Mouse (Mus musculus) telencephalon, adult 2 months (tissue): ENCODE results near the gene Mad1l1.
A peak's percentile ranks its signal among the peaks of the same experiment; 100 is the strongest.

ENCODE experiments used
- DNase-seq: peaks from one replicate; pipeline ENCODE4 v3.0.0-alpha.2; 2011; ENCODE audit warnings: low read depth, low spot score

Gene Mad1l1

DNA sequence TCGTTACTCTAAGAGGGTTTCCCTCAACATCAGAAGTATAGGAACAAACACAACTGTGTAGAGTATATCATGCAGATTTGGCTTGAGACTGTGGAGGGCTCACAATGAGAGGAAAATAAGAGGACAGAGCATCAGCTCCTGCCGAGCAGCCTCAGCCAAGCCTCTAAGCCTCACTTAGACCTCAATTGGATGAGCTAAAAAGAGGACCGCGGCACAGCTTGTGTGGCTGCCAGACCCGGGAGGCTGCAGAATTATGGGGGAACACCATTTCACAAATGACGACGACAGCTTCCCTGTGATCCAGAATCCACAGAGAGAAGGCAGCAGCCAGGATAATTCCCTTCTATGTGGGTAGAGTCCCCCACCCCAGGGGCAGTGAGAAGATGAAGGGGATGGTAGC lies 138.0 kb downstream of the Mad1l1 start:
- DNase-seq, result no peak

DNA sequence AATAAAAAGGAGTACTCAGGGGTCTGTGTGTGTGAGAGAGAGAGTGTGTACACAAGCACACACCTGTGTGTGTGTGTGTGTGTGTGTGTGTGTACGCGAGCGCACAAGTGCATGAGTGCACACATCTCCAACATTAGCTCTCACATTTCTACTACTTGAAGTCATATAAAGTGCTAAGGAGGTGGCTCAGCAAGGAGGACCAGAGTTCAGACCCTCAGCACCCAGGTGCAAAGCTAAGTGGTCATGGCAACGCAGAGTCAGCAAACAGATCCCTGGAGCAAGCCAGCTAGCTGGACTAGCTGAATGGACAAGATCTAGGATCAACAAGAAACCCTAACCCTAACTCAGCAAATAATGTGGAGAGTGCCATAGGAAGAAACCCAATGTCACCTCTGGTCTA lies 139.0 kb downstream of the Mad1l1 start:
- DNase-seq, result no peak

DNA sequence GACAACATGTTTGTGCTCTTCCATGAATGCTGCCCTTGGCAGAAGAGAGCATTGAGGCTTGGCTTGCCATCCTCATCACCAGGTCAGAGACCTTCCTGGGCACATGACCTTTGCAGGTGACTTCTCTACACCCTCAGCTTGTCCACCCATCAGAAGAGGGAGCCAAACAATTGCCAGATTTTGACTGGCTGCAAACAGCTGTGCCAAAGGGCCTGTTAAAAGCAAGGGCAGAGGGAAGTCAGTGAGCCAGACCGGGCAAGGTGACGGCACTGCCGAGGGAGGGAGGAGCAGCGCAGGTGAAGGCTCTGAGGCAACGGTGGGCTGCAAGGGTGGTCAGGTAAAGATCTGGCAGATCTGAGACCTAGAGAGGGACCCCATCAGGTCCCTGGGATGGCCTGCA lies 141.3 kb downstream of the Mad1l1 start:
- no peak for DNase-seq

DNA sequence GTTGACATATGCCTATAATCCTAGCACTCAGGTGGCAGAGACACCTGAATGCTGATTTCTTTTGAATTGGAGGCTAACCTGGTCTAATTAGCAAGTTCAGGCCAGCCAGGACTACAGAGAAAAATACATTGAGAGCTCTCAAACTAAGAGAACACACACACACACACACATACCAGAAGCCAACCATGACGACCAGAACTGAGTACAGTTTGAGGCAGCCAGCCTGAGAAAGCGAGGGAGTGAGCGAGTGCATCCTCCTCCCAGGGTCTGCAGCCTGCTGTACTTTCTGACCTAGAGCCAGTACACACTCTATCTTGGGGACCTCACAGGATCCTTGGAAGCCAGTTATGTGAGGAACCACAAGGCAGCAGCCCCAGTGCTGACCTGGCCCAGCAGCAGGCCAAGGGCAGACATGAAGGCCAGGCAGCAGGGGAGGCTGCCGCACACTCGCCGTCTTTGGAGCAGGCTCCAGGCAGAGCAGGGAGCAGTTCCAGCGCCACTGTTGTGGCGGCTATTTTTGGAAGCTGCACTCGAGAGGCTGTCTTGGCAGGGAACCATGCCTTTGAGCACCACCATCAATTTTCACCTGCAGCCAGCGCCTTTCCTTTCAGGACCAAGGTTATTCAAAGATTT lies 143.2 kb downstream of the Mad1l1 start:
- no peak for DNase-seq

DNA sequence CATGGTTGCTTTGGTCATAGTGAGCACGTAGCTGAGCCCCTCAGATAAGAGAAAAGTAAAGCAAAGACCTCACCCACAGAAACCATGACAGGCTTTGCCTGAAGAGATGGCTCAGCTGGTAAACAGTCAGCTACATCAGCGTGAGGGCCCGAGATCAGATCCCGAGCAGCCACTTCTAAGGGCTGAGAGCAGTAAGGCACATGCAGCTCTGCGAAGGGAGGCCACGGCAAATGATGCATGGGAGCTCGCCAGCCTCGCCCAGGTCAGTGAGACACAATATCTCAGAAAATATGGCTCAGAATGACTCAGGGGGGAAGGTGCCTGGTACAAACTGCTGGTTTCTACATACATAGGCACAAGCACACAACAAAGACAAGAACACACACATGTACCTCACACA lies 143.8 kb downstream of the Mad1l1 start:
- no peak for DNase-seq

DNA sequence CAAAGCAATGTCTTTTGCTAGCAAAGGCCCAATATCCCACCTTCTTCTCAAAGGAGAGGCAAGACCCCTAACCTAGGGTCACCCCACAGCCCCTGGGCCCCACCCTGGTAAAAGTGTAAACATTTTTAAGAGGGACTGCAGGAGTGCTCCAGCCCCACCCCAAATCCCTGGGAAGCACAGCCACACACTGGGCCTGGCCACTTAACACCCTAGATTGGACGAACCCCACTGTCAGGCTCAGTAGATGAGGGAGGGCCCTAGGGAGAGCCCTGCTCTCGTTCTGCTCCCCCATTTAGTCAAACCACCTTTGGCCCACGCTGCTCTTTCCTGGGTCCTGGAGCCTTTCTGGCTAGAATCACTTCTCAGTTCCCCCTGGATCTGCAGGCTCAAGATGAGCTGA lies 145.0 kb downstream of the Mad1l1 start:
- DNase-seq, result no peak

DNA sequence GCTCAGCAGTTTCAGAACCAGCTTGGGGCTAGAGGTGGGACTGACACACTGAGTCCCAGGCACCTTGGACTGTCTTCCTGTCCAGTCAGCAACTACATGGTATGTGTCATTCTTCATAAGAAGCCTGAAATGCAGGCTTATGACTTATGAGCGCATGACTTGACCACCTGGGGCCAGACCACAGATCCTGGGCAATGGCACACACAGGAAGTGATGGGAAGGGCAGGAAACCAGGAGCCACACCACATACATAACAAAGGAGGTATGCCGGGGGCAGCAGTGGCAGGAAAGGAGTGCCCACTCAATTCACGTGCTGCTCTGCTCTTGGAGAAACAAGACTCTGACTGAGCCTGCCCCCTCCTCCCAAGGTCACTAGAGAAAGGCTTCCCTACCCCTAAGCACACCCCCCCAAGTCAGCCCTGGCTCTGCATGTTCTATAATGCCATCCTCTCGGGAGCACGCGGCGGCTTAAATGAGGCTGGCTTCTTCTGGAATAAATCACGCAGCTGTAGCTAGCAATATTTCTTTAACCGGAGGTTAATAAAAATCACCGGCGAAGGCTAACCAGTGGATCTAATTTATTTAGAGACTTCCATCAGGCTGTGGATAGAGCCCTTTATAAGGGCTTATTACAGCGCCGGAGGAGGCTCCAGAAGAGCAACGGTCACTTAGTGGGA lies 146.4 kb downstream of the Mad1l1 start:
- DNase-seq, result no peak

DNA sequence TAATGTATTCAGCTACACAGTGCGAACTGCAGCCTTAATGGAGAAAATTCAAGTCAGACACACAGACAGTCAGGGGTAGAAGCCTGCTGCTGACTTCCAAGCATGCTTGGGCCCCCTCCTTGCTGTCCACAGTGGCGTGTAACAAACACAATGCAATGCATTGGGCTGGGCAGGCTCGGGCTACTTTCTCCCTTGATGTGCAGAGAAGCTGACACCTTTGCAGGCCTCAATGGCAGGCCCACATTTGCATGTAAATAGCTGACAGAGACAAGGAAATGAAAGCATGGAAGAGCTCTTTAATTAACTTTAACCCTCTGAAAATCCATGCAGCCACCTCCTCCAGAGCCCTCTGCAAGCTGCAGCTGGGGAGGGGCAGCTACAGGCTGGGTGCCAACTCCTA lies 147.3 kb downstream of the Mad1l1 start:
- DNase-seq, result no peak

DNA sequence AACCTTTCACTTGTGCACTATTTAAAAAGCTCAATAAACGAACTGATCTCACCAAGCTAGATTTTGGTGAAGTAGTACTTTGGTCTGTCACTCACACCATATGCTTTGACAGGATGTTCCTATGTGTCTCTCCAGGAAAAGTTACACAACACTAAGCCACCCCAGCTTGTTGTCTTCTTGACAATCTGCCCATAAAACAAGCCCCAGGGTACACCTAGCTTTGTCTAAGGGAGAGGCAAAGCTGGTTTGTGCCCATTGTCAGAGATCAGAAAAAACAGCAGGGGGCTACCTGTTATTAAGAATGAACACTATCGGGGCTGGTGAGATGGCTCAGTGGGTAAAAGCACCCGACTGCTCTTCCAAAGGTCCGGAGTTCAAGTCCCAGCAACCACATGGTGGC lies 148.2 kb downstream of the Mad1l1 start:
- DNase-seq, result no peak

DNA sequence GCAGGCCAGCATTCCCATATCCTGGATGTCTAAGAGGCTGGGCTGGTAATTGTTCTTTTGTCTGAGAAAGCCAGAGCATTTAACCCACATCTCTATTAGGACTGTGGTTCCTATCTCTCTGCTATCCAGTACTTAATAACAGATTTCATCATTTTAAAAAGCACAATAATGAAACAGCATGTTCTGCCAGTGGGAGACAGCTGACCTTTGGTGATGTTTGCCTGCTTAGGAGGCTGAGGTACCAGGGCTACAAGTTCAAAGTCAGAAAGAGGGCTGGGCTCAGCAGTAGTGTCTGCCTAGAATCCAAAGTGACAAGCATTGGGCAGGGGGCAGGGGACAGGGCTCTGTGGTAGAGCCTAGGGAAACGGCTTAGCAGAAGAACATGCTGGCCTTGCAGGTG lies 149.6 kb downstream of the Mad1l1 start:
- no peak for DNase-seq

DNA sequence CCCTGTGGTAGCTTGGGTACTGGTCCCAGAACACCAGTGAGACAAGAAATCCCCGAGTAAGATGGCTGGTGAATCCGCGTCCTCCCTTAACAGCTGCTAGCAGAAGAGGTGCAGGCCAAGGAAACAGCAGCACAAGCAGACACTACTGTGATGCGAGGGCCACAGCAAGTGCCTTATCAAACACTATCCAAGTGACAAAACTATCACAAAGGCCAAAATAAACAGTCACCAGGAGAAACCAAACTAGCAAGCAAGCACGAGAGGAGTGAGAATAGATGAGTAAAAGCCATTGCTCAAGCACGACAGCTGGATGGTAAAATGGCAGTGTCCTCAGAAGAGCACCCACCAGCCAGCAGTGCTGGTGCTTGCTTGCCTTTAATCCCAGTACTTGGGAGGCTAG lies 153.8 kb downstream of the Mad1l1 start:
- DNase-seq, result no peak

DNA sequence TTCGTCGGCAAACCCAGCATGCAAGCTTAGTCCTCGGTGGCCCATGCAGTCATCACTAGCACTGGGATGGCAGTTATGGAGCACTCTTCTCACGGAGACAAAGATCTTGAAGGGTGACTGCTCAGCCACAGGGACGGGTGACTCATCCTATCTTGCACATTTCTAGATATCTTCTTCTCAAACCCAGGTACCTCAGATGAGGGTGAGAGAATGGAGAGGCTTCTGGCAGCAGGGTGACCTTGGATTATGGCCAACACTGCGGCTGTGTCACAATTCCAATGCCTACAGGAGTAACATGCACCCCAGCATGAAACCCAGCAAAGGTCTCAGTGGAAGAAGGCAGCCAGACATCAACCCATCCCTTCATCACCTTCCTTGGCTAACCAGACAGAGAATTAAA lies 154.3 kb downstream of the Mad1l1 start:
- no peak for DNase-seq

DNA sequence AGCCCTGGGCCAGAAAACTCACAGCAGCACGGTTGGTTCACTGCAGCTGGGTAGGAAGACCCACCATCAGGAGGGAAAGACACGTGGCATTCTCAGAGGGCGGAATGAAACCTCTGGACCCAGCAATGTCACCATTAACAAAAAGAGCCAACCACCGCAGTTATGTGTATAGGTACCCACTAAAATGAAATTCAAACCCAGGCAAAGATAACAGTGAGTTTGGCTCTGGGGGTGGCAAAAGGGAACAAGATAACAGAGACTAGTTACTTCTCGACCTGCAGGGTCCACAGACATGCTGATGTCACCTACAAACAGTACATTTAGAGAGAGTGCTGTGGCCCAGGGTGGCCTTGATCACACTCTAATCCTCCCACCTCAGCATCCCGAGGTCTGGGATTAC lies 157.4 kb downstream of the Mad1l1 start:
- no peak for DNase-seq

DNA sequence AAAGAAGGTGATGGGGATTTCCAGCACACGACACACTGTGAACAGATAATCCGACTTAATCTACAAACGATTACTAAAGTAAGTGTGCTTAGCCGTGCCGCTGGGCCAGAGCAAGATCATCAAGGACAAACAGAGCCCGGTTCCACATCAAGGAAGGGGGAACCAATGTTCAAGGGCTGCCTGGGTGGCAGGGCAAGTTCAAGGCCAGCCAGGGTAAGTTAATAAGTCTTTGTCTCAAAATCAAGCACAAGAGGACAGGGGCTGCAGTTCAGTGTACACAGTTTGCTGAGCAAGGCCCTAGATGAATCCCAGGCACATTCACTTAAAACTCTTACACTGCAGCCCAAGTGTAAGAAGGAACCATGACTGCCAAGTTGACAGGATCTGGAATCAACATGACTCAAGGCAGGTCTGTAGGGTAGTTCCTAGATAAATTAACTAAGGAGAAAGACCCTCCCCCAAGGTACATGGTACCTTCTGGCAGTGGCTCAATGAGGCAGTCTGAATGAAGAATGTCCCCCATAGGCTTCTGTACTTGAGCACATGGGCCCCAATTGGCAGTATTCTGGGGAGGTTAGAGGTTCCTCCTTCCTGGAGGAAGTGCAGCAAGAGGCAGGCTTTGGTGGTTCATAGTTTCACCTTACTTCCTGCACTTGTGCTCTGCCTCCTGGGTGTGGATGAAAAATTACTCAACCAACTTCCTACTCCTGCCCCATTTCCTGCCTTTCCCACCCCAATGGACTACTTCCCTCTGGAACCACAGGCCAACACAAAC lies 159.1 kb downstream of the Mad1l1 start:
- DNase-seq, result no peak

DNA sequence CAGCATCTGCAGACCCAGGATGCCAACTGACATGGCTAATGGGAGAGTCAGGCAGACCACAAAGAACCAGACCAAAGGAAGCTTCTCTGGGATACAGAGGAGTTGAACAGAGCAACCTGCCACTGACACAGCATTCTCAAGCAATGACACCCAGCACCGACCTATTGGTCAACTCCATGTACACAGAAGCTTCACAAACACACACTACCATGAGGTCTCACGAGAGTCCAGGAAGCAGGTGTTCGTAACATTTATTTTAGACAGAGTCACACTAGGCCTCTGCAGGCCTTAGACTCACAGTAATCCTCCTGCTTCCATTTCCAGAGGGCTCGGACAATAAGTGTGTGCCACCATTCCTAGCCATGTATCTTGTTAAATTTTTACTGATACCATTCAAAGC lies 162.3 kb downstream of the Mad1l1 start:
- no peak for DNase-seq

DNA sequence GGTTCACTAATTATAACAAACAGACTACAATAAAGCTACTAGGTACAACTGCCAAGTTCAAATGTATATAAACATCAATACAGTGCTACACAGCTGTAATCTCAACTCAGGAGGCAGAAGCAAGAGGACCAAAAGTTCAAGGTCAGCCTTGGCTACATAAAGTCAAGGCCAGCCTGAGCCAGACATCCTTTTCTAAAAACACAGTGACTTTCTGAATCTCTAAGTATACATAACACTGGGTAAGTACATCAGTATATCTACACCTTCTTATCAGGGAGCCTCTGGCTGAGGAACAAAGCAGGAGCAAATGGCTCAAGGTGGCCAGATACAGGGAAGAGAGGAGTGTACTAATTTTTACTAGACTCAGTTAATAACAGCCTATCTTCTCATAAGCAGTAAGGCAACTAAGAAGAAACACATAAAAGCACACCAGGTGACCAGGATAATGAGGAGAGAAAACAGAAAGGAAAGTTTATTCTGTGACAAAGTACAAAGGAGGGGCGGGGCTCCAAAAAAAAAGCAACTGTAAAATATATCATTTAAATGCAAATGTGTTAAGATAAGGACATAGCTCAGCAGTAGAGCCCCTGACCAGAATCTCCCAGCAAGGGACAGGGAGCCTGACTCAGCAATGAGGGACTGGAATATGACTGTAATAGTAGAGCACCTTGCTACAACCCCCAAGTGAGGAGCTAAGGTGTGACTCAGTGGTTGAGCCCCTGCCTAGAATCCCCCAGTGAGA lies 163.3 kb downstream of the Mad1l1 start:
- no peak for DNase-seq

DNA sequence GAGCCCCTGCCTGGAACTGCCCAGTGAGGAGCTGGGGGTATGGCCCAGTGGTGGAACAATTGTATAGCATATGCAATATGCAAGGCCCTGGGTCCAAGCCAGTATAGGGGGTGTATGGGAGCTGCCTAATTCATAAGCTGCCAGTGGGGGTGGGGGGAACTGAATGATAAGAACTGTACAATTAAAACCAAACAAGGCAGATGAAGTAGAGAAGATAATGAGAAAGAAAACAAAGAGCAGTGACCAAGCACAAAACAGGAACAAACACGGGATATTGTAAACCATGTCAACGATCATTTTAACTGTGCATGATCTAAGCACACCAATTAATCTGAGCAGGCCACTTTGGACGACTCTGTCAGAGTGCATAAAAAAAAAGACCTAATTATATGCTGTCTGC lies 167.2 kb downstream of the Mad1l1 start:
- no peak for DNase-seq

DNA sequence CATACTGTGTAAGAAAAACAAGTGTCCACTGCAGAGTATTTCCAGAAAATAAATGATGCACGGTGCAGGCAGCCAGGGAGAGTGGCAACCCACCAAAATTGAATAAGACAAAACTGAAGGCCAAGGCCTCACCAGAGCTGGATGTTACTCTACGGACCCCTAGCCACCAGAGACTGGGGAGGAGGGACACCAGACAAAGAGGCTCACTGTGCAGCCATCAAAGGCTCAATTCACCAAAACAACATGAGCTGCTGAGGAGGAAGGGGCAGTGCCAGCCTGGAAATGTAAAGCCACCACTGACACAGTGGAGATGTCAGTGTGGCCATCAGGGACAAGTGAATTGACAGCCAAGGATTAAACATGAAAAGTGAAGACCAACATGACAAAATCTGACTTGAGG lies 169.5 kb downstream of the Mad1l1 start:
- DNase-seq, result peak; percentile 69

DNA sequence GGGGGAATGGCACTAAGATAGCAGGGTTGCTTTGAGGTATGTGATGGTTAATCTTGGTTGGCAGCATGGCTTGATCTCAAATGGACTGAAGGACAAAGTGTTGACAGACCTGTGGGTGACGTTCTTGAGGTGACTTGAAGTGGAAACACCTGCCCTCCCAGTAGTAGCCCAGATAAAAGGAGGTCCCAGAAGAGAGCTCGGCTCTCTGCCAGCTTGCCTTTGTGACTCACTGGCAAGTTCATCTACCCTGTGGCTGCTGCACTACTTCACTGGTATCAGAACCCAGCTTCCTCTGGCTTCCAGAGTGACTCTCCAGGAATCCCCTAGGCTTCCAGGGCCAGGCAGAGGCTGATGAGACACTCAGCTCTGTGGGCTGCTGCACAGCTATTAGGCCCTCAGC lies 170.2 kb downstream of the Mad1l1 start:
- DNase-seq, result no peak

DNA sequence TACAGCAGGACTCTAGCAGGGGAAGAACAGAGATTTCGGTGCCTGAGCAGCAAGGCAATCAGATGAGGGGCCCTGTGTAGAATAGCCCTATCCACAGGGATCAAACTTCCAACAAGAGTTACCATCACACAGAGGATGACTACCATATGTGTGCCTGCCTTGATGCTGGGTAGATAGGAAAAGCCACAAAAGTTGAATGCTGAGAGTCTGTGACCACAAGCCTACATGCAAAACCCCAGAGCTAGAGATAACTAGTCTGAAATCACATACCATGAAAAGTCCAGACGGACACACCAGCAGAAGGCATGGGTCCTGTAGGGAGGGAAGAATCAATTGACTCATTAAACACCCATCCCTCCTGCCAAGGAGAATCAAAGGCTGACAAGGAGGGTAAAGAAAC lies 170.7 kb downstream of the Mad1l1 start:
- DNase-seq, result no peak

DNA sequence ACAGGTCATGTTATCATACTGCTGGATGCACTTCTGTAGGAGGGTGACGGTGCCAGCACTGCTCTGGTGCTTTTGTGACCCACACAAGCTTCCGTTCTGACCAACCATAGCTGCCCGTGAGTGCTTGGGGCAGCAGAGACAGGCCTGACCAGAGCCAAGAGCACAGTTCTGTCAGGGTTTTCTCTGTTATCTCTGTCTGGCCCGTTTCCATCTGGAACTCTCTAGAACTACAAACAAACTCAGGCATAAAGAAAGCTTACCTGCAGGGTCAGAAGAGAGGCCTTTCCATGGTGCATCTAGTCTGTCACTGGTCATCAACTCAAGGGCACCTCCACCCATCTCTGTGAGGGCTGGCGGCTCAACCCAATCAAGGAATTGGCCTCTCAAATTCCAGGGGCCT lies 171.2 kb downstream of the Mad1l1 start:
- no peak for DNase-seq

DNA sequence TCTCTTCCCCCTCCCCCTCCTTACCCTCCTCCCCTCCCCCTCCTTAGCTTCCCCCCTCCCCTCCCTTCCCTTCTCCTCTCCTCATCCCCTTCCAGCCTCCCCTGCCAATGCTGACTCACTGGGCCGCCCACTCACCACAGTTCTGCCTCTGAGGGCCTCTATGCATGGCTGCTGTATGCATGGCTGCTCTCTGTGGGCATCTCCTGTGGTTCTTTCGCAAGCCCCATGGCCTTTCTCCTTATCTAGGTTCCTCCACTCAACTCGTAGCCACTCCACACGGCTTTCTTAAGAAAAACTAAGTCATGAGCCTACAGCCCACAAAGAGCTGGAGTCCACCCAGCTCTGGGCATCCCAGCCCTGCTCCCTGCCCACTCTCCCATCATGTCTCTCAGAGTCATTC lies 172.1 kb downstream of the Mad1l1 start:
- DNase-seq, result peak; percentile 28
